Mouse (Mus musculus) neural tube, embryonic 15.5 days (tissue): ENCODE measurements around the gene Pcbp2. TPM values are rescaled to one million over a fixed set of nuclear protein-coding genes. Genes with fewer than 3 reads are reported as not detected.

ENCODE experiments used
- ATAC-seq: fragments of 200-750 bp; cut with Nextera tagmentation; 2 replicates; pipeline ENCODE4 v1.8.0; 2017; ENCODE audit warnings: mild to moderate bottlenecking, moderate TSS enrichment, moderate library complexity; ENCODE audit not compliant: low FRiP score
- H3K27ac ChIP-seq: fragments of 300-500 bp; sonication (generic); replicated peaks from 2 replicates; pipeline ENCODE4 v1.5.1; 2015; ENCODE audit warnings: mild to moderate bottlenecking, inconsistent platforms
- H3K27me3 ChIP-seq: fragments of 300-500 bp; sonication (generic); replicated peaks from 2 replicates; pipeline ENCODE4 v1.6.1; 2015; ENCODE audit warnings: inconsistent platforms
- H3K36me3 ChIP-seq: fragments of 300-500 bp; sonication (generic); 2 replicates; pipeline ENCODE4 v1.6.1; 2015; ENCODE audit warnings: inconsistent platforms
- H3K4me1 ChIP-seq: fragments of 300-500 bp; sonication (generic); 2 replicates; pipeline ENCODE4 v1.6.1; 2015; ENCODE audit warnings: inconsistent platforms
- H3K4me2 ChIP-seq: fragments of 300-500 bp; sonication (generic); 2 replicates; pipeline ENCODE4 v1.6.1; 2015; ENCODE audit warnings: inconsistent platforms, mild to moderate bottlenecking, moderate library complexity
- H3K4me3 ChIP-seq: fragments of 300-500 bp; sonication (generic); replicated peaks from 2 replicates; pipeline ENCODE4 v1.5.1; 2015; ENCODE audit warnings: mild to moderate bottlenecking, inconsistent platforms
- H3K9ac ChIP-seq: fragments of 300-500 bp; sonication (generic); replicated peaks from 2 replicates; pipeline ENCODE4 v1.6.1; 2015; ENCODE audit warnings: mild to moderate bottlenecking, inconsistent platforms
- H3K9me3 ChIP-seq: fragments of 300-500 bp; sonication (generic); replicated peaks from 2 replicates; pipeline ENCODE4 v1.6.1; 2016; ENCODE audit warnings: inconsistent platforms
- WGBS: fragments of 180-500 bp; shearing (Covaris S2); methylation state at CpG from one replicate; pipeline ENCODE4 v1.1.7; 2015; ENCODE audit warnings: mixed read lengths; 5-methylcytosine and 5-hydroxymethylcytosine counted together
- polyA plus RNA-seq: library from polyadenylated mRNA; unstranded; fragments of >200 nt; fragmentation: Nextera tagmentation; extraction: Ambion mirVana; gene quantifications from 2 replicates; pipeline ENCODE4 v1.2.1, GENCODE M21; 2015

Gene Pcbp2
- polyA plus RNA-seq, 1 experiment from 2014 or later, result 117 TPM

DNA sequence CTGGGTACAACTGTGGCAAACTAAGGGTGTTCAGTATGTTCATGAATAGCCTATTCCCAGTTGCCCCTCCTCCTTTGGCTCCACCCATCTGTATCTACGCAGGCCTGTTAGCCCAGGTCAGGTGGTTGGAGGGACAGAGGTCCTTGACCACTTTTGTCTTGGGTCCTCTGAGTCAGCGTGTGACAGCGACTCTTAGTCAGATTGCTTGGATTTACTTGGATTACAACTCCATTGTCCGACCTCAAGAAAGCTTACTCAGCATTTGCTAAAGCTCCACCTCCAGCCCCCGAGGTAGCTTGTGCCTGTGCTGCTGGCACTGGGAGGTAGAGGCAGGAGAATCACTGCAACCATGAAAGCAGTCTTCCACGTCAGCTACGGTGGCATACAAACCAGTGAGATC is 19.4 kb upstream of the Pcbp2 start:
- H3K4me2 ChIP-seq, result no peak overlapping the region
- H3K4me3 ChIP-seq, result no peak overlapping the region
- no peak for ATAC-seq
- no peaks in the 10 kb centered on the region for H3K36me3 ChIP-seq
- no peaks in the 10 kb centered on the region for H3K4me1 ChIP-seq
- no peak overlapping the region for H3K27ac ChIP-seq
- H3K27me3 ChIP-seq, result no peaks in the 10 kb centered on the region
- no peak overlapping the region for H3K9ac ChIP-seq
- WGBS, result 42% methylated on average over 7 of the region's 7 CpGs
- no peaks in the 10 kb centered on the region for H3K9me3 ChIP-seq

DNA sequence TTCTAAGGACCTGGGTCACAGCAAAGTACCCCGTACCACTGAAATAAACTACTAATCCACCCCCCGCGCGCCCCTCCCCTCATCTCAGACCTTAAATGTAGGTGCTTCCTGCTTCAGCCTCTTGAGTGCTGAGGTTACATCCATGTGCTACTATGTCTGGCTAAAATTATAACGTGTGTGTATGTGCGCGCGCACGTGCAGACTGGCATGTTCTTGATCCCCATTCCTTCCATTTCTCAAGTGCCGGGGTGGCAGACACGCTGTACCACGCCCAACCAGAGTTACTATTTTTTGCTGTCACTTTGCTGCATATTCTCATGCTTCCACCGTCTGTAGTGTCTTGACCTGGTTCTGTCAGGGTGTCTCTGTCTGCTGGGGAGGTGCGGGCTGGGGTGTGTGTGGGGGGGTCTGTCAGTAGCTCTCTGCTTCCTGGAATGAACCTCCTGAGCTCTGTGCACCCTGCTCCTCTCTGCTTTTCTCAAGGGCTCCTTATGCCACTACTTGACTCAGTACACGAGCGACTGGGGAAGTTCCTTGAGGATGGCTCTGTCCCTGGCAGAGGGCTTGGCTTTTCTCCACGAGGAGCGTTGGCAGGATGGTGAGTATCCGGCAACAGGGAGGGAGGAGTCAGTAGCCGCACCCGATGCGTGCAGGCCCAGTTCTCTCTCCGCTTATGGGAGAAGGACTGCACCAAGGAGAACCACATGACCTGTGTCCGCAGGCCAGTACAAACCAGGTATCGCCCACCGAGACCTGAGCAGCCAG is 18.5 kb upstream of the Pcbp2 start:
- no peaks in the 10 kb centered on the region for H3K9me3 ChIP-seq
- H3K9ac ChIP-seq, result no peak overlapping the region
- H3K27ac ChIP-seq, result no peak overlapping the region
- H3K4me3 ChIP-seq, result no peak overlapping the region
- H3K4me1 ChIP-seq, result no peaks in the 10 kb centered on the region
- ATAC-seq, result no peak
- no peaks in the 10 kb centered on the region for H3K36me3 ChIP-seq
- WGBS, result 87% methylated on average over 26 of the region's 26 CpGs
- no peaks in the 10 kb centered on the region for H3K27me3 ChIP-seq
- H3K4me2 ChIP-seq, result no peak overlapping the region

DNA sequence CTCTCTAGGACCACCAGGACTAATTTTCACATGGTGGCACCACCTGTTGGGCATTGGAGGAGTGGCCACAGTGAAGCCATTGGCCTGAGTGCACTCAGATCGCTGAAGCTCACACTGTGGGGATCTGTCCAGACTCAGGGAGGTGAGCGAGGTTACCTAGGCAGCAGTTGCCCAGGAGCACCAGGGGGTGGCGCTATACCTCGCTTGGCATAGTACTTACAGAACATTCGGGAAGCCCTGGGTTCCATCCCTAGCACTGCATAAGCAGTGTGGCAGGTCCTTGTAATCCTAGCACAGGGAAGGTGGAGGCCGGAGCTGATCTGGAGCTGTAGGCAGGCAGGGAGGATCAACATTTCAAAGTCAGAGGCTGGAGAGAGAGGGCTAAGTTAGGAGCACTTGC is 14.3 kb upstream of the Pcbp2 start:
- Histone ChIP-seq H3K27me3 (no peaks in the 10 kb centered on the region), H3K36me3 (no peaks in the 10 kb centered on the region), H3K4me1 (peaks cover 17% of the 10 kb centered on the region), H3K4me2 (no peak overlapping the region), H3K9me3 (no peaks in the 10 kb centered on the region), H3K9ac (no peak overlapping the region), H3K27ac (no peak overlapping the region), H3K4me3 (no peak overlapping the region)
- ATAC-seq, result no peak
- WGBS, result 36% methylated on average over 6 of the region's 6 CpGs

DNA sequence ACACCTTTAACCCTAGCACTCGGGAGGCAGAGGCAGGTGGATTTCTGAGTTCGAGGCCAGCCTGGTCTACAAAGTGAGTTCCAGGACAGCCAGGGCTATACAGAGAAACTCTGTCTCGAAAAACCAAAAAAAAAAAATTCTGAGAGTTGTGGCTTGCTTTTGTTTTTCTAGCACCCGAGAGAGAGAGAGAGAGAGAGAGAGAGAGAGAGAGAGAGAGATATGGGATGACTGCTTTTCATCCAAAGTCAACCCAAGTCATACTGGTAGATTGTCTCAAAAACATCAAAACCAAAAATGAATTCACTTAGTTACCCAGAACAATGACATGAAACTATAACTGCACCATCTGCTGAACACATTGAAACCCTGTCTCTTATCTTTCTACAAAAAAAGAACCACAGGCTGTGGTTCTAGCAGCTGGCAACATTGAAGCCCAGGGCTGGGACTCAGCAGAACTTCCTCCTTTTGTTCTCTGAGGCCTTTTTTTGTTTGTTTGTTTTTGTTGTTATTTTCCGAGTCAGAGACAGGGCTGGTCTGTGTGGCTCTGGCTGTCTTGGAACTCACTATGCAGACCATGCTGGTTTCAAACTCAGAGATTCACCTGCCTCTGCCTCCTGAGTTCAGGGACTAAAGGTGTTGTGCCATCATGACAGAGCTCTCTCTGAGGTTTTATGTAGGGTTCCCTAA is 12.1 kb upstream of the Pcbp2 start:
- Histone ChIP-seq H3K4me2 (peak overlapping the region; percentile 58), H3K9ac (peak overlapping the region; percentile 39; the same call in 1 of the 2 replicates), H3K36me3 (no peaks in the 10 kb centered on the region; the same call in 1 of the 2 replicates), H3K9me3 (no peaks in the 10 kb centered on the region), H3K27me3 (no peaks in the 10 kb centered on the region), H3K27ac (0 out of 2 replicates have a peak overlapping the region, but pooled peaks have one; percentile 35), H3K4me3 (peak overlapping the region; percentile 45), H3K4me1 (peaks cover 19% of the 10 kb centered on the region)
- no peak for ATAC-seq
- WGBS, result 82% methylated on average over 5 of the region's 5 CpGs

DNA sequence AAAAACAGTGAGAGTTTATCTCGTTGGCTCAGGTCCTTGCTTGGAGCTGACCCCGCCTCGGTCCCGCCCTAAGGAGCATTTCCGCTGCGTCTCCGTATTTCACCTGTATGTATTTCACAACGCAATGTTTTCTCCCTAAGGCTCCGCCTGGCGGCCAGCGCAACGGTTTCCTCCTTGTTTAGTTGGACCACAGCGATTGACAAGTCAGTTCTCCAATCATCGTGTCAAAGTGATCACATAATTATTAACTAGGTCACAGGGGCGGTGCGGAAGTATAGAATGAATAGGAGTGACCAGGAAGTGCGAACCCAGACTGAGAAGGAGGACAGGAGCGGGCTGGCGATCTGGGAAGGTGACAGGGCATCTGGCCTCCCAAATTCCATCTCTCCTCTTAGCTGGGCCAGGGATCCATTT is 11.4 kb upstream of the Pcbp2 start, which contains the start of gene Prr13:
Prr13 (plus strand) TSS at position 125 of the 414 bp plus-strand sequence.
- peak within 1 kb of the TSS; percentile 58 for H3K4me2 ChIP-seq
- peak within 1 kb of the TSS; percentile 39 for H3K9ac ChIP-seq
- ATAC-seq, result peak; percentile 84
- peaks cover 19% of the 10 kb centered on the region for H3K4me1 ChIP-seq
- peak within 1 kb of the TSS; percentile 35 for H3K27ac ChIP-seq
- no peaks in the 10 kb centered on the region; the same call in 1 of the 2 replicates for H3K36me3 ChIP-seq
- H3K9me3 ChIP-seq, result no peaks in the 10 kb centered on the region
- peak within 1 kb of the TSS; percentile 45 for H3K4me3 ChIP-seq
- under 1% methylated on average over 19 of the region's 19 CpGs for WGBS
- H3K27me3 ChIP-seq, result no peaks in the 10 kb centered on the region

DNA sequence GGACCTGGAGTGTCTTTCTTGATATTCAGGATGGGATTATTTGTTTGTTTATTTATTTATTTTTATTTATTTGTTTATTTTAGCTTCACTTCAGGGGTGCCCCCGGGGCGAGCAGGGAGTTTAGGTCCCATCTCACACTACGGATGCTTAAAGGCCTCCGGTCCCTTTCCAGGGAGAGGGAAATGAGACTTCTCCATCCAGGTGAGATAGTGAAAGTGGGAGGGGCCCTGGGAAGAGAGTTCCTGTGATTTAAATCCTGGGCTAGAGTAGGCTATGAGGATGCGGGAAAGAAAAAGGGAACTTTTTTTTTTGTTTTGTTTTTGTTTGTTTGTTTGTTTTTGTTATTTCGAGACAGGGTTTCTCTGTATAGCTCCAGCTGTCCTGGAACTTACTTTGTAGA is 11.0 kb upstream of the Pcbp2 start:
- 32% methylated on average over 6 of the region's 6 CpGs for WGBS
- H3K36me3 ChIP-seq, result no peaks in the 10 kb centered on the region; the same call in 1 of the 2 replicates
- no peak for ATAC-seq

DNA sequence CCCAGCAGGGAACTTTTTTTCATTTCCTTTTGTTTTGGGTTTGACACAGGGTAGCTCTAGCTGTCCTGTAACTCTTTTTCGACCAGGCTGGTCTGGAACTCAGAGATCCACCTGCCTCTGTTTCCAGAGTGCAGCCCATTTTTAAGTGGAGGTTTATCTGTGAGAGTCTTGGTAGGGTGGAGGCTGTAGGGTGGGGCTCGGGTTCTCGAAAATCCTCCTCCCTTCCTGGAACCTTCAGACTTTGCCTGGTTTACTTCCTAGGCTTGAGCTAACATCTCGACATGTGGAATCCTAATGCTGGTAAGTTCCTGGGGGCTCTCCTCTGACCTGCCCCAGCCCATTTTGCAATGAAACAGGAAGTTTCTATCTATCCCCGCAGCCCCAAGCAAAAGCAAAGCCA is 10.5 kb upstream of the Pcbp2 start:
- H3K9ac ChIP-seq, result no peak overlapping the region
- H3K36me3 ChIP-seq, result no peaks in the 10 kb centered on the region; the same call in 1 of the 2 replicates
- H3K27ac ChIP-seq, result no peak overlapping the region
- peak overlapping the region; percentile 58 for H3K4me2 ChIP-seq
- no peak for ATAC-seq
- 0 out of 2 replicates have a peak overlapping the region, but pooled peaks have one; percentile 45 for H3K4me3 ChIP-seq
- H3K27me3 ChIP-seq, result no peaks in the 10 kb centered on the region
- H3K4me1 ChIP-seq, result peaks cover 19% of the 10 kb centered on the region
- no peaks in the 10 kb centered on the region for H3K9me3 ChIP-seq
- WGBS, result 73% methylated on average over 5 of the region's 5 CpGs

More for the DNA sequence above, 11.0 kb upstream of the Pcbp2 start:
- Histone ChIP-seq H3K4me3 (peak overlapping the region; percentile 45), H3K9ac (peak overlapping the region; percentile 39), H3K4me2 (peak overlapping the region; percentile 58), H3K27me3 (no peaks in the 10 kb centered on the region), H3K9me3 (no peaks in the 10 kb centered on the region), H3K27ac (peak overlapping the region; percentile 35), H3K4me1 (peaks cover 19% of the 10 kb centered on the region)

DNA sequence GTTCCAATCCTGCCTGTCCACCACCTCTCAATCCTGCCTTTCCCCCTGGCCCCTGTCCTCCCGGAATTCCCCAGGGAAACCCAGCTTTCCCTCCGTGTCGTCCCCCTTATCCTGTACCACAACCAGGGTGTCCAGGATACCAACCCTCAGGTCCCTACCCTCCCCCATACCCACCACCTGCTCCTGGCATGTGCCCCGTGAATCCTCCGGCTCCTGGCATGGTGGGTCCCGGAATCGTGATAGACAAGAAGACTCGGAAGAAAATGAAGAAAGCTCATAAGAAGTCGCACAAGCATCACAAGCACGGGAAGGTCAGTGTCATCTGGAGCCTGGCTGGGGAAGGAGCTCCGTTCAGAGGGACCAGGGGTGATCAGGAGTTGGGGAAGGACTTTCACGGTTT is 9.9 kb upstream of the Pcbp2 start:
- no peak overlapping the region for H3K4me3 ChIP-seq
- peak overlapping the region; percentile 58; the same call in 1 of the 2 replicates for H3K4me2 ChIP-seq
- H3K27me3 ChIP-seq, result no peaks in the 10 kb centered on the region
- ATAC-seq, result no peak
- no peak overlapping the region for H3K27ac ChIP-seq
- H3K4me1 ChIP-seq, result peaks cover 19% of the 10 kb centered on the region
- no peak overlapping the region for H3K9ac ChIP-seq
- no peaks in the 10 kb centered on the region for H3K9me3 ChIP-seq
- no peaks in the 10 kb centered on the region; the same call in 1 of the 2 replicates for H3K36me3 ChIP-seq
- 85% methylated on average over 12 of the region's 12 CpGs for WGBS

DNA sequence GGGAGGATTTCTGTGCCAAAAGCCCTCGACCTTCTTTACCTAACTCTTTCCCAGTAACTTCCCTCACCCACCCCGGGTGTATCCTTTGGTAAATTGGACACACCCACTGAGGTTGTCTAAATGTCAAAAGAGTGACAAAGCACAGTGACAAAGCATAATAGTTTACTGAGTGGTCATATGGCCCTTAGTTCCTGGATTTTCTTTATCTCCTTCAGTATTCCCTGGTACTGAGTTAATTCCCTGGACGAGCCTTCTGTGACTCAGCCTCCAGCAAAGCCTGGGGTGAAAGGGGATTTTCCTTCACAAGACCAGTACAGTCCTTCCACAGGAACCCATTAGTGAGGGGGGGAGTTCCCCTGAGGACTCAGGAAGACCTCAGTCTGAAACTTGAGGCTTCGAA is 9.4 kb upstream of the Pcbp2 start:
- Histone ChIP-seq H3K4me2 (no peak overlapping the region), H3K36me3 (no peaks in the 10 kb centered on the region; the same call in 1 of the 2 replicates), H3K9me3 (no peaks in the 10 kb centered on the region), H3K27me3 (no peaks in the 10 kb centered on the region), H3K9ac (no peak overlapping the region), H3K4me3 (no peak overlapping the region), H3K27ac (no peak overlapping the region), H3K4me1 (peaks cover 19% of the 10 kb centered on the region)
- no peak for ATAC-seq
- 73% methylated on average over 4 of the region's 4 CpGs for WGBS

DNA sequence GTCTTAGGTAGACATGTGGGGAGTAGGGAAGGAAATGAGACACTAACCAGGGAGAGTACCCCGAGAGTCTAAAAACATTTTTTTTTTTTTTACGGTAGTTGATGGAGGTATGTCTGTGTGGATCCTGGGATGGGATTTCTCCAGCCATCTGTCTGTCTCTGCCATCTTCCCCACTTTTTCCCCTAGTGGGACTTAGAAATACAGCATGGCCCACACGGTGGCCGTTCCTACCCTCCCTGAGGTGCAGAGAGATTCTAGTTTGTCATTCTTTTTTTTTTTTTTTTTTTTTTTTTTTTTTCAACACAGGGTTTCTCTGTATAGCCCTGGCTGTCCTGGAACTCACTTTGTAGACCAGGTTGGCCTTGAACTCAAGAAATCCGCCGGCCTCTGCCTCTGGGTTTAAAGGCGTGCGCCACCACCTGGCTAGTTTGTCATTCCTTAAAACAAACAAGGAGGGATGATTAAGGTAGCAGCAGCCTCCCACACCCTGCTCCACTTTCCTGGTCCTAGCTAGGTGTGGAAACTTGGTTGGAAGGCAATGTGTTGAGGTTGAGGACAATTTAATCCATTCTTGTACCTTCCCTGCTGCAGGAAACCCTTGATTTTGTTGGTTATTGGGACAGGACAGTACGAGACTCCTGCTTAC is 8.8 kb upstream of the Pcbp2 start:
- no peak overlapping the region for H3K4me3 ChIP-seq
- no peak overlapping the region for H3K27ac ChIP-seq
- ATAC-seq, result no peak
- H3K36me3 ChIP-seq, result no peaks in the 10 kb centered on the region; the same call in 1 of the 2 replicates
- no peaks in the 10 kb centered on the region for H3K27me3 ChIP-seq
- no peak overlapping the region for H3K4me2 ChIP-seq
- no peak overlapping the region for H3K9ac ChIP-seq
- H3K9me3 ChIP-seq, result no peaks in the 10 kb centered on the region
- 86% methylated on average over 9 of the region's 9 CpGs for WGBS
- peaks cover 19% of the 10 kb centered on the region for H3K4me1 ChIP-seq

DNA sequence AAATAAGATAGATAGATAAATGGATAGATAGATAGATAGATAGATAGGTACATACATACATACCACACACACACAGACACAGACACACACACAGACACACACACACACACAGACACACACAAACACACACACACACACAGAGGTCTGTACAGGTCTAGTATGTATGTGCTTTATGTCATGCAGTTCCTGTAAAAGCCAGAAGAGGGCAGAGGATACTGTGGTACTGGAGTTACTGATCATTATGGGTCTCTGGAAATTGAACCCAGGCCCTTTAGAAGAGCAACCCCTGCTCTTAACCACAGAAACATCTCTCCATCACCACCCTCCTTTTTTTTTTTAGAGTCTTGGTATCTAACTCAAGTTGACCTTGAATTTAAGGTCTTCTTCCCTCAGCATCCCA is 6.7 kb upstream of the Pcbp2 start:
- Histone ChIP-seq H3K9ac (no peak overlapping the region), H3K4me3 (no peak overlapping the region), H3K4me1 (peaks cover 19% of the 10 kb centered on the region), H3K27ac (no peak overlapping the region), H3K9me3 (no peaks in the 10 kb centered on the region), H3K36me3 (no peaks in the 10 kb centered on the region; the same call in 1 of the 2 replicates), H3K4me2 (no peak overlapping the region), H3K27me3 (no peaks in the 10 kb centered on the region)
- ATAC-seq, result no peak
